Mouse (Mus musculus) liver, adult (tissue): ENCODE data around the gene Caskin2.

Experiments
- GATA4 ChIP-seq: IDR thresholded peaks from 2 replicates; pipeline ENCODE4 v1.6.1; 2014; ENCODE audit warnings: mild to moderate bottlenecking, low read length; ENCODE audit not compliant: insufficient replicate concordance

Caskin2 gene

DNA sequence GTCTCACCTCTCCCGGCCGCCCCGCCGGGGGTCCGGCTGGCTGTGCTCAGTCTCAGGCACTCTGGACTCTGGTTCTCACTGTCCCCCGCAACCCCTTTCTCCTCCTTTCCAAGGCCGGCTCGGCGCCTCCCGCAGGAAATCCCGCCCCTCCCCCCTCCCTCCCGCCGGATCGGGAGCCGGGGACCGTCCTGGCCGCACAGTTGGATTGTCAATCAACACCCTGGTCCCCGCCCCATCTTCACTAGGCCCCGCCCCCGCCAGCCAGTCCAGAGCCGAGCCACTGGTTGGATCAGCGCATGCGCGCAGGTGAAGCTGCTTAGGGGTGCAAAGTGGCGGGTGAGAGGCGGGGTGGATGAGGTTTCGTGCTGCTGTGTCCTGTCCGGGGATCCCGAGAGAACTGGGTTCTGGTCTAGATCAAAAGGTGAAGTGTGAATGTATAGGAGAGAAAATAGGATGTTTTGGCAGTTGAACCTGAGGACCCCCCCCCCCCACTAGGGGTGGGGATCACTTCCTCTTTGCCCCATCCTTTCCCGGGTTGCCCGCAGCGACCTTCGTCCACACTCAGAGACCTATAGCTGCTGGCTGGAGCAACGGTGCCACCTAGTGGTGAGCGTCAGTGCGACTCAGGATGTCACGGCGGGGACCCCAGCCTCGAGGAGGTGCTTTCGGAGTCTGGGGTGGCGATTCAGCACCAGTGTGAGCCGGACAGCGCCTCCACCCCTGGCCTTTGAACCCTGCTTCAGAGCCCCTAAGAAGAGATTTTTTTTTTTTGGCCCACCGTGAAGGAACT is at the start of gene Caskin2:
Caskin2 (minus strand) TSS at position 133 of the 790 bp plus-strand sequence.
- TF ChIP-seq GATA4, result peak; percentile 2; the same call in 1 of the 2 replicates

DNA sequence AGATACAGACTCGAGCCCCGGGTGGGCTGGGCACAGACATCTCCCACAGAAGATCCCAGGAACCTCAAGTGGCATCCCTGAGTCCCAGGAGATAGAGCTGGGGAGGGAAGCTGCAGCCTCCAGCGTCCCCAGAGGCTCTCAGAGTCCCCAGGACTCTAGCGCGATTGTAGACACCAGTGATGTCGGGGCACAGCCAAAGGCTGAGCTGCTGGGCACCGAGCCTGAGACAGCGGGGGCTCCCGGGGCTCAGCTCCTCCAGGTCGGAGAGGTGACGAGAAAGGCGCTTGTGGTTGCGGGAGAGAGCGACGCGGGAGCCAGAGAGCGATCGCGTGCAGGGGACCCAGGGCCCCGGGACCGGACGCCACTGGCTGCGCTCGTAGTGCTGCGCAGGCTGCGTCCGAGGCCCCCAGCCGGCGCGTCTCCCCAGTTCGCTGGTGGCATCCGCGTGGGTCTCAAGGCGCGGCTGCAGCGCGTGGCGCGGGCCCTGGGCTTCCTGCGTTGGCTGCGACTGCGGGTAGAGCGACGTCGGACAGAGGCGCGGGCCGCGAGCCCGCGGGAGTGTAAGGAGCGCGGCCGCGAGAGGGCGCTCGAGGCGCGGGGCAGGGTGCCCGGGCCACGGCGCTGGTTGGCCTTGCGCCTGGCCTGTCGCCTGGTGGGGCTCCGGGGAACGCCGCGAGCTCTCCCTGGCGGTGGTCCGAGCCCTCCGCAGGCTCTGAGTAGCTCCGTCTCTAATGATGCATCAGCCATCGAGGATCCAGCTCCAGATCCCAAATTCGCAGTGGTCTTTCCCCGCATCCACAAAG is 45.9 kb upstream of the Caskin2 start:
- TF ChIP-seq GATA4, result no peak

- TF ChIP-seq GATA4, result no peak
Measured at GRCm38 (mm10) chr11:115858354-115858753, 44.9 kb upstream of the Caskin2 start, which contains the start of gene Myo15b. TSS of gene Myo15b (plus strand) at chr11:115858406.

DNA sequence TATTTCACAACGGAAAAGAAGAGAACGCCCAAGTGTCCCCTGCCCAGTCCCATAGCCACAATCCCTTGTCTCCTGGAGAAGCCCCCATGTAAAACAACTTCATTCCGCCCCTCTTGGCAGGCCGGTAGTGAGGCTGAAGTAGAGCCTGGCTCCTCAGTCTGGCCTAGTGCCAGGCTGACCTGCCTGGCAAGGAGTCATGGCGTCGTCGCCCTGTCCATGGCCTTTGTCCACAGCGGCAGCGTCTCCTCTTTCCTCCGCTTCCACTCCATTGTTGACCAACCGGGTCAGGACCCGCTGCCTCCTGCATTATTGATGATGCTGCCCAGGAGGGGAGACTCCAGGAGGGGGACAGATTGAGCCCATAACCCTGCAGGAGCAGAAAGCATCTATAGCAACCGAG is 44.5 kb upstream of the Caskin2 start:
- no peak for TF ChIP-seq GATA4

- TF ChIP-seq GATA4, result no peak
Measured at GRCm38 (mm10) chr11:115854674-115855073, 41.2 kb upstream of the Caskin2 start.

- no peak for TF ChIP-seq GATA4
Measured at GRCm38 (mm10) chr11:115845819-115846218, 32.4 kb upstream of the Caskin2 start.

- no peak for TF ChIP-seq GATA4
Measured at GRCm38 (mm10) chr11:115844240-115844639, 30.8 kb upstream of the Caskin2 start.

GRCm38 (mm10) chr11:115843891-115844239 is 30.4 kb upstream of the Caskin2 start:
- no peak for TF ChIP-seq GATA4

DNA sequence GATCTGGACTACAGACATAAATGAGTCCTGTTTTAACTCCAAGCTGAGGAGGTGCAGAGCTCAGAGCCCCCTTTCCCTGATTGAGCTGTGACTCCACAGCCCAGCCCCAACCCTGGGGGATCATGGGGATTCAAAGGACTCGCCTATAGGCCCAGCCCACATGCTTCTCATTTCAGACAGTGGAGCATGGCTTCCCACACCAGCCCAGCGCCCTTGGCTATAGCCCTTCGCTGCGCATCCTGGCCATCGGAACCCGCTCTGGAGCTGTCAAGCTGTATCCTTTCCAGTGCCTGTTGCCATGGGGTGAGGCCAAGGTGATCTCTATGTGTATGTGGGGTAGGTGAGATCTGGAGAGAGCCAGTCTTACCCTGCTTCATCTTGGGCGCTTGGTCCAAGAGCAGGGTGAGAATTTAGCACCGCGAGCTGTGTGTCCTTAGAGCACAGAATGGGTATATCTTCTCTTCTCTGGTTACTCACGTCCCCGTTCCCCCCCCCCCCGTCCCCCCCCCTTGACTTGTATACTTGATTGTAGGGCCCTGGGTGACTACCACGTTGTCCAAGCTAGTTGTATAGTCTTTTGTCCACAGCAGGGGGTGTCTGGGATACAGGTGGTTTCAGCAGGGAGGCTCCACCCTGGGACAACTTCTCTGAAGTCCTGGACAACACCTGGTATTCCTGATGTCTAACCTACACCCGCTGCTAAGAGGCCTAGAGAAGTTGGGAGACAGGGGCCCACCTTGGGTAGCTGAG is 29.9 kb upstream of the Caskin2 start:
- TF ChIP-seq GATA4, result no peak

DNA sequence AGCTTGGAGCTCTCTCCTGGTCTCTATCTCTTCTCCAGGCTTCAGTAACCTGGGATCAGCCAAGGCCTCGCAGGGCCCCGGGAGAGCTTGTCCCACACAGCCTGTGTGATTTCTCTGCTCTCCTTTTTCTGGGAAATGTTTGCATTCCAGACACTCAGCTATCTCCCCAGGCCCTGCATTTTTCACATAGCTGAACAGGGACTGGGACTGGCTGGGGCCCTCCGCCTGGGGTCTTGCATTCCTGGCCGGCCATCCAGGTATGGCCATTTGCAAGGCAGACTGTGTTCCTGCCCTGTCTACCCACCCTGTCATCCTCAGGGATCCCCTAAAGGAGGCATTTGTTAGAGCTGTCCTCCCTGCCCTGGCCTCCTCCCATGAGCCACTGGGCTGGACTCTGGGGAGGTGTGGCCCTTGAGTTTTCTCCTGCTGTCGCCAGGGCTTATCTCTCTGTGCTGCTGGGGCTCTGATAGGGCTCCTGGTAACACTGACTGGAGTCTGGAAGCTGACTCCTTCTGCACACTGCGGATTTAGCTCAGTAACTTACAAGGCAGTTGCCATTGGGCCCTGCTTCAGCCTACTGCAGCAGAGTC is 28.6 kb upstream of the Caskin2 start:
- TF ChIP-seq GATA4, result peak; percentile 73; the same call in 1 of the 2 replicates

DNA sequence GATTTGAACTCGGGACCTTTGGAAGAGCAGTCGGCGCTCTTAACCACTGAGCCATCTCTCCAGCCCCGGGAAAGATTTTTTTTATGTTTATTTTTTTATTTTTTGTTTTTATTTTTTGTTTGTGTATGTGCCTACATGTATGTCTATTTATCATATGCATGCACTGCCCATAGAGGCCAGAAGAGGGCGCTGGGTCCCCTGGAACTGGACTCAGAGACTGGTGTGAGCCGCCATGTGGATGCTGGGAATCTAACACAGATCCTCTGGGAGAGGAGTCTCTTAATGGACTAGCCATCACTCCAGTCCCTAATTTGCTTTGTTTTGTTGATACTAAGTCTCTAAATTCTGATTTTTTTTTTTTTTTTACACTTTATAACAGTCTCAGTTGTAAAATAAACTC is 27.6 kb upstream of the Caskin2 start:
- no peak for TF ChIP-seq GATA4

DNA sequence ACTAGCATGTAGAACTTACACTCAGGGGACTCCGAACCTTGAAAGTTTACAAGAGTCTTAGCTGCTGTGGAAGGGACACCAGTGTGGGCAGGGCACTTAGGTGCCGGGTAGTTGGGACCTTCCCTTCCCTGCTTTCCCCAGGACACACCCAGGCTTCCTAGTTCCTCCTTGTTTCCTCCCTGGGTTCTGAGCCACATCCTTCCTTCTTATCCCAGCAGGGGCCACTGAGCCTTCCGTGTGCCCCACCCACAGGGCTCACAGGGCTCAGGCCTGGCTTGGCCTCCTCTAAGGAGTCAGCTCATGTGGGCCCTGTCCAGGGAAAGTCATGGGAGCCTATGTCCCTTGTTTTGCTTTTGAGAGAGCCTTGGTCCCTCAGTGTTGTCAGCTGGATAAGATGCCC is 26.3 kb upstream of the Caskin2 start:
- no peak for TF ChIP-seq GATA4

DNA sequence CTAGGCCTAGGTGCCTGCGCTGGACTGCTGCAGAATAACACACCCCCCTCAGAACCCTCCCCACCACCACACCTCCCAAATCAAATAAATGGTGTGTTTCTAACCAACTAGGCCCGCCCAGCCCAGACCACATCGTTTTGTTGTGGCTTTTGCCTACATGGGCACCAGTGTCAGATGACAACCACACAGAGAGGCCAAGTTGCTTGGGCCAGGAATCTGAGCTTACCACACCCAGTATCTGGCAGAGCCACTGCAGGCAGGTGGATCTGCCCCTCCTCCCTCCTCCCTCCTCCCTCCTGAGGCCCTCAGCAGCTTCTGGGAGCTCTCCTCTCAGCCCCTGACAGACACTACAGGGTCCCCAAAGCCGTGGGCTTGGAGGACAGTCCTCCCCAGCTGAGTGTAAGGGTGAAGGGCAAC is 25.5 kb upstream of the Caskin2 start:
- no peak for TF ChIP-seq GATA4

- no peak for TF ChIP-seq GATA4
Measured at GRCm38 (mm10) chr11:115837606-115838345, 24.3 kb upstream of the Caskin2 start.

- no peak for TF ChIP-seq GATA4
Measured at GRCm38 (mm10) chr11:115836656-115837395, 23.4 kb upstream of the Caskin2 start.
